Mouse (Mus musculus): Measurements from ENCODE around the gene Zdbf2. TPM values are rescaled to one million over a fixed set of nuclear protein-coding genes. Genes with fewer than 3 reads are reported as not detected.

The Zdbf2 gene
- total and polyA plus RNA-seq, 3 experiments: not detected

DNA sequence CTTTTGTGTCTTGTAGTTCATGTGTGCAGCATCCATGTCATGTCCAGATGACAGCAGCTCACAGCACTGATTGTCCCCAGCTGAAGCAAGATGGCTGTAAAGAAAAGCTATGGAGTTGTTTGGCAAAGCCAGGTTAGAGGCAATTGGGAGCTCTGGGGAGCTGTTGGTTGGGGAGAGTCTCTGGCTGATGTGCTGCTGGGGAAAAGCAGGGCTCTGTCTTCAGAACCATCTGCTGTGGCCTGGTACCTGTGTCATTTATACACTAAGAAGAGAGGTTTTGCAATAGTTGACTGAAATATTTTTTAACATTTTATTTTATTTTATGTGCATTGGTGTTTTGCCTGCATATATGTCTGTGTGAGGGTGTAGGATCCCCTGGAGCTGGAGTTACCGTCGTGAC, 14.6 kb upstream of the Zdbf2 start:
- in situ Hi-C loops (cut with MboI; ENCODE audit: low pct_ligation_motif_present, low pct_unique_long_range_greater_than_20kb, low sequenced_read_pairs) (no loop called here), dilution Hi-C loops (cut with MboI; ENCODE audit: extremely low pct_ligation_motif_present, extremely low pct_unique_long_range_greater_than_20kb, low sequenced_read_pairs) (no loop called here)
- Histone ChIP-seq H3K27me3 (replicated peaks) (no peaks in the 10 kb centered on the region), H3K9me3 (replicated peaks; ENCODE audit: low read length) (no peaks in the 10 kb centered on the region), H3K27ac (ENCODE audit: insufficient read depth, low read depth) (no peak overlapping the region), H3K4me1 (ENCODE audit: control insufficient read depth in 1 of 2, insufficient read depth in 2 of 2) (no peaks in the 10 kb centered on the region), H3K9ac (ENCODE audit: insufficient read depth, low read depth) (no peak overlapping the region), H3K79me2 (replicated peaks; ENCODE audit: control insufficient read depth, extremely low read depth, insufficient read depth, poor library complexity, severe bottlenecking) (no peaks in the 10 kb centered on the region), H3K4me3 (replicated peaks in 1 of 3; ENCODE audit: low read depth in 2 of 3, low read length in 2 of 3, poor library complexity in 1 of 3) (no peak overlapping the region), H3K36me3 (replicated peaks in 1 of 2; ENCODE audit: control insufficient read depth in 1 of 2, insufficient read depth in 1 of 2, low read length in 1 of 2) (no peaks in the 10 kb centered on the region), H3K4me2 (ENCODE audit: insufficient read depth, low read depth, poor library complexity, severe bottlenecking) (no peak overlapping the region)
- TF ChIP-seq PAX5 (IDR thresholded peaks at IDR 0.05; ENCODE audit: low read length) (no peak), TCF12 (IDR thresholded peaks at IDR 0.05; ENCODE audit: low read depth, low read length) (no peak), BHLHE40 (IDR thresholded peaks at IDR 0.05; ENCODE audit: low read depth, low read length) (no peak), E2F4 (IDR thresholded peaks at IDR 0.05; ENCODE audit: insufficient replicate concordance, low read depth, low read length) (no peak), IRF4 (IDR thresholded peaks at IDR 0.05; ENCODE audit: low read depth, low read length) (no peak), NELFE (IDR thresholded peaks at IDR 0.05; ENCODE audit: low read depth, low read length) (no peak), RCOR1 (conservative IDR thresholded peaks at IDR 0.05; ENCODE audit: low read depth, low read length) (no peak), EP300 (IDR thresholded peaks at IDR 0.05; ENCODE audit: low read length) (no peak), ZMIZ1 (IDR thresholded peaks at IDR 0.05; ENCODE audit: low read depth, low read length) (no peak), MYC (IDR thresholded peaks at IDR 0.05; ENCODE audit: low read depth, low read length) (no peak), TBP (conservative IDR thresholded peaks at IDR 0.05; ENCODE audit: low read depth, low read length) (no peak), JUND (conservative IDR thresholded peaks at IDR 0.05; ENCODE audit: low read depth, low read length) (no peak), SIN3A (IDR thresholded peaks at IDR 0.05; ENCODE audit: low read length) (no peak), GABPA (IDR thresholded peaks at IDR 0.05; ENCODE audit: insufficient replicate concordance, low read depth, low read length) (no peak), MAX (IDR thresholded peaks at IDR 0.05; ENCODE audit: low read length) (no peak)
- no peak for DNase-seq (ENCODE audit: extremely low read depth)

GRCm38 (mm10) chr1:63259271-63259830, 13.7 kb upstream of the Zdbf2 start:
- Histone ChIP-seq H3K4me2 (ENCODE audit: insufficient read depth, low read depth, poor library complexity, severe bottlenecking) (no peak overlapping the region), H3K9ac (ENCODE audit: insufficient read depth, low read depth) (no peak overlapping the region), H3K79me2 (replicated peaks; ENCODE audit: control insufficient read depth, extremely low read depth, insufficient read depth, poor library complexity, severe bottlenecking) (no peaks in the 10 kb centered on the region), H3K9me3 (replicated peaks; ENCODE audit: low read length) (no peaks in the 10 kb centered on the region), H3K4me1 (ENCODE audit: control insufficient read depth in 1 of 2, insufficient read depth in 2 of 2) (no peaks in the 10 kb centered on the region), H3K36me3 (replicated peaks in 1 of 2; ENCODE audit: control insufficient read depth in 1 of 2, insufficient read depth in 1 of 2, low read length in 1 of 2) (no peaks in the 10 kb centered on the region), H3K27ac (ENCODE audit: insufficient read depth, low read depth) (no peak overlapping the region), H3K4me3 (replicated peaks in 1 of 3; ENCODE audit: low read depth in 2 of 3, low read length in 2 of 3, poor library complexity in 1 of 3) (no peak overlapping the region), H3K27me3 (replicated peaks) (no peaks in the 10 kb centered on the region)
- no peak for DNase-seq (ENCODE audit: extremely low read depth)
- dilution Hi-C loops (cut with MboI; ENCODE audit: extremely low pct_ligation_motif_present, extremely low pct_unique_long_range_greater_than_20kb, low sequenced_read_pairs) (no loop called here), in situ Hi-C loops (cut with MboI; ENCODE audit: low pct_ligation_motif_present, low pct_unique_long_range_greater_than_20kb, low sequenced_read_pairs) (no loop called here)
- TF ChIP-seq ETS1 (conservative IDR thresholded peaks at IDR 0.05; ENCODE audit: low read depth, low read length) (no peak), CHD2 (IDR thresholded peaks at IDR 0.05; ENCODE audit: low read length) (no peak), HCFC1 (IDR thresholded peaks at IDR 0.05; ENCODE audit: low read depth, low read length) (no peak), ZKSCAN1 (IDR thresholded peaks at IDR 0.05; ENCODE audit: borderline replicate concordance, low read depth, low read length) (no peak), USF1 (IDR thresholded peaks at IDR 0.05; ENCODE audit: low read depth, low read length) (no peak), ZMIZ1 (IDR thresholded peaks at IDR 0.05; ENCODE audit: low read depth, low read length) (no peak), MYC (IDR thresholded peaks at IDR 0.05; ENCODE audit: low read depth, low read length) (no peak), BHLHE40 (IDR thresholded peaks at IDR 0.05; ENCODE audit: low read depth, low read length) (no peak), RAD21 (IDR thresholded peaks at IDR 0.05; ENCODE audit: low read depth, low read length) (no peak)

Measured in CH12.LX (cell line).